Mouse (Mus musculus): ENCODE measurements around the gene Wbp4. TPM values are rescaled to one million over a fixed set of nuclear protein-coding genes. Genes with fewer than 3 reads are reported as not detected.

Gene Wbp4
- 10 to 100 TPM; 25.7 to 32.5 TPM for polyA plus RNA-seq (2017; shearing (Covaris generic))

GRCm38 (mm10) chr14:79481339-79482151 is at the start of gene Wbp4:
Gene Wbp4, minus strand, starts transcription at chr14:79481520.
- ATAC-seq, result peak; percentile 64

GRCm38 (mm10) chr14:79530761-79531160 is 49.4 kb upstream of the Wbp4 start:
- no peak for ATAC-seq

- ATAC-seq, result peak; percentile 78
Observed at GRCm38 (mm10) chr14:79529581-79530554, 48.5 kb upstream of the Wbp4 start.

GRCm38 (mm10) chr14:79527704-79528103 is 46.4 kb upstream of the Wbp4 start:
- no peak for ATAC-seq

- ATAC-seq, result peak; percentile 28
Observed at GRCm38 (mm10) chr14:79526106-79526505, 44.8 kb upstream of the Wbp4 start.

- no peak for ATAC-seq
Observed at GRCm38 (mm10) chr14:79522387-79522786, 41.1 kb upstream of the Wbp4 start.

GRCm38 (mm10) chr14:79521471-79522117 is 40.3 kb upstream of the Wbp4 start:
- ATAC-seq, result peak; percentile 68

GRCm38 (mm10) chr14:79521056-79521455 is 39.7 kb upstream of the Wbp4 start:
- no peak for ATAC-seq

GRCm38 (mm10) chr14:79520612-79521011 is 39.3 kb upstream of the Wbp4 start:
- ATAC-seq, result no peak

GRCm38 (mm10) chr14:79519663-79519975 is 38.3 kb upstream of the Wbp4 start:
- no peak for ATAC-seq

GRCm38 (mm10) chr14:79518761-79519662 is 37.7 kb upstream of the Wbp4 start:
- no peak for ATAC-seq

- ATAC-seq, result no peak
Observed at GRCm38 (mm10) chr14:79518123-79518522, 36.8 kb upstream of the Wbp4 start.

GRCm38 (mm10) chr14:79517185-79517740 is 35.9 kb upstream of the Wbp4 start:
- ATAC-seq, result no peak

GRCm38 (mm10) chr14:79516751-79517150 is 35.4 kb upstream of the Wbp4 start:
- no peak for ATAC-seq

- ATAC-seq, result no peak
Observed at GRCm38 (mm10) chr14:79516243-79516610, 34.9 kb upstream of the Wbp4 start.

- ATAC-seq, result peak; percentile 88
Observed at GRCm38 (mm10) chr14:79515511-79516242, 34.4 kb upstream of the Wbp4 start.

- ATAC-seq, result no peak
Observed at GRCm38 (mm10) chr14:79515100-79515499, 33.8 kb upstream of the Wbp4 start.

- ATAC-seq, result no peak
Observed at GRCm38 (mm10) chr14:79513951-79514350, 32.6 kb upstream of the Wbp4 start.

- ATAC-seq, result no peak
Observed at GRCm38 (mm10) chr14:79511521-79511920, 30.2 kb upstream of the Wbp4 start.

GRCm38 (mm10) chr14:79508662-79509305 is 27.5 kb upstream of the Wbp4 start:
- no peak for ATAC-seq

Data from activated CD4-positive, CD25-positive, alpha-beta regulatory T cell, adult 4 months (primary cell).